Mouse (Mus musculus) liver, adult 2 months (tissue): Measurements from ENCODE around the gene Dpp6.

Experiments
- CTCF ChIP-seq: fragments of 200-500 bp; IDR thresholded peaks from 2 replicates; pipeline ENCODE4 v1.5.1; 2011; ENCODE audit warnings: low read depth, low read length, control low read depth
- POLR2A ChIP-seq: fragments of 200-500 bp; IDR thresholded peaks from 2 replicates; pipeline ENCODE4 v1.6.1; 2011; ENCODE audit warnings: low read length, control low read depth; ENCODE audit not compliant: insufficient read depth; ENCODE audit errors: extremely low read depth

DNA sequence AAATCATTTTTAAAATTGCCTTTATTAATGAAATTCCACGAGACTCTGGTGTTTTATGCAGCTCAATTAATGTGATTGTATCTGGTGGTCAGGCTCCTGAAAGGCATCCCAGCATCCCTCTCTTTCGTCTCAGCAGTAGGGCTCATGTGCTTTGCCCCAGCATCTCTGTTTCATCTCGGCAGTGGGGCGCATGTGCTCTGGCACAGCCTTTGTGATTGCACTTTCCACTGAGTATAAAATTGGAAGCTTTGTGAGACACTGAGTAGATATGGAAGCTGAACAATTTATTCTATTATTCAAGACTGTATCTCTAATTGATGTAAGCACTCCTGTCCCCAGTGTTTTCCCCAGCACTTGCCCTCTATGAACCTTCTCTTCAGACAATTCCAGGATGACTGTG, 37.7 kb downstream of the Dpp6 start:
- TF ChIP-seq POLR2A (no peak), CTCF (no peak)
